Mouse (Mus musculus): ENCODE data around the gene Trim8. TPM values are rescaled to one million over a fixed set of nuclear protein-coding genes. Genes with fewer than 3 reads are reported as not detected.

Trim8 gene
- total RNA-seq, 1 experiment from 2014 or later: 21.6 TPM

DNA sequence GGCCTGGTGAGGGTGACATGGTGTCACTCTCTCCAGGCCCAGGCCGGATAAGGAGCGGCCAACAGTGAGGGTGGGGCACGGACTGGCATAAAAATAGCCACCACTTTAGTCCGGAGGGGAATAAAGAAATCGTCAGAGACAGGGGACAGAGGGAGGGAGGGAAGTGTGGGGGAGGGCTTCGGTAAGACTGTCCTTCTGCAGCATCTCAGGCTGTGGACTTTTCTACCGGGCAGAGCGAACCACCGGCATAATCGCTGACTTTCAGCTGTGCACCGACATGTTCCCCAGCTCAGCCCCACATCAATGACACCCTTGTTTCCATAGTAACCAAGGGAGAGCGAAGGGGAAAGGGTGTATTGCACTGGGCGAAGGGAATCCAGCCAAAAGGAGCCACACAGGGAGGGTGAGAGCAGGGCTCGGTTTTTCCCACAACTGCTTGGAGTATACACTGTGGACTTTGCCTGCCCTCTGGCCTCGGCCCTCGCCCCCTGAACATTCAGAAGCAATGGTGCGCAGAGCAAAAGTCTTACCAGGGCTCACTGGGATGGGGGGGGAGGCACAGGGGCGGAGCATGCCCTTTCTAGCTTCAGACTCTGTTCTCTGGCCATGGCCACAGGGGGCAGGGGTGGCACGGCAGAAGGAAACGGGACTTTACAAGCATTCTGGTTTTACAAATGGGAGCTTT is 27.2 kb downstream of the Trim8 start:
- peak; percentile 67 to 74 for ATAC-seq (replicated peaks in 1 of 2; ENCODE audit: insufficient read depth in 1 of 2, low FRiP score in 2 of 2, low TSS enrichment in 1 of 2, low read depth in 1 of 2, poor library complexity in 2 of 2, severe bottlenecking in 2 of 2)

DNA sequence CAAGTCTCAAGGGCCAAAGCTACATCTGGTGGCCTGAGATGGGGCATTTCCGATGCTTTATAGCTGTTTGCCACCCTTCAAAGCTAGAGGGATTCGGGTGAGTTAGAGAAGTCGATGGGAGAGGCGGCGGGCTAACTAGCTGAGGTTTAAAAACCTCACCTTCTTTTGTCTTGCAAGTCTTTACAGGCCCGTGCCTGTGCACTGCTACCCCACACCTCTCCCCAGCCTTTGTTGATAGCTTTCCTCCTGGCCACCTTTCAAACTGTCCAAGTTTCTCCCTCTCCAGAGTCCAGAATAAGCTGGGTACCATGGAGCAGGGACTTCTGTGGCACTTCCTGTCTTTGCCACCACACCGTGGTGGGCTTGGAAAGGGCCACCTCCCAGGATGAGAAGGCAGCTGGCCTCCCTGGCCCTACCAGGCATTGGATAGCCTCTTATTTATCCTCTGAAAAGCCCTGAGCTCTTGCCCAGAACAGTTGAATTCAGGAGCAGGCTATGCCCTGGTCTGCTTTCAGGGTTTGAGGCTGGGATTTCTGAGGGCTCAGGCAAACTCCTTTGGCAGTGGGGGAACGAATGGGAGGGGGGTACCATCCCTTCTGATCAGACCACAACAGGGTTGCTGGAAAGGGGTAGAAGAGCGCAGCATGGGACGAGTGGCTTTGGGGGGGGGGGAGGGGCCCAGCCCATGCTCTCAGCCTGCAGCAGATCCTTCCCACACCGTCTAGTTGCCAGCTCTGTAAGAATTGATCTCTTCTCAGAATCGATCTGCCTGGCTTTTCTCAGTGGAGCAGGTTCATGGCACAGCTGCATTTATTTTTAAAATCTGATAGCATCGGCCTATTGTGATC is 28.3 kb downstream of the Trim8 start:
- no peak for ATAC-seq (replicated peaks in 1 of 2; ENCODE audit: insufficient read depth in 1 of 2, low FRiP score in 2 of 2, low TSS enrichment in 1 of 2, low read depth in 1 of 2, poor library complexity in 2 of 2, severe bottlenecking in 2 of 2)

DNA sequence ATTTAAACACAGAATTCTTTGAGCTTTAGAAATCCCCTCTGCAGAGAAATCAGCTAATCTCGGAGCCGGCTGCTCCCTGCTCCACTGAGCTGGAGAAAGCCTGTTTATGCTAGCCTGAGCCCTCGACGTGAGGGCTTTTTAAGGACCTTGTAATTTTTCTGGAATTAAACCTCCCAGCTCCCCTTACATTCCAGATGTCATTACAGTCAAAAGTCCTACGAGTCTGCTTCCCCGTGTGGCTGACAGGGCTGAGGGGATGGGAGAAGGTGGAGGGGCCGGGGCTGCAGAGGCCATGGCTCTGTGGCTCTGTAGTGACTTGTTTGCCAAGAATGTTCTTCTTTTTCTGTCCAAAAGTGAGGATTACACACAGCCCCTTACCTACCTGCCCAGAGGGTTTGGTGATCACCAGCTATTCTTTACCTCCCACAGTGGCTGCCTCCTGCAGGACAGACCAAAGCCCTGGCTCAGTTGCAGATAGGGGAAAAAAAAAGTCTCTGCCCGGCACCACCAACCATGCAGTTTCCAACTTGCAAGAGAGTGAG is 29.0 kb downstream of the Trim8 start:
- no peak for ATAC-seq (replicated peaks in 1 of 2; ENCODE audit: insufficient read depth in 1 of 2, low FRiP score in 2 of 2, low TSS enrichment in 1 of 2, low read depth in 1 of 2, poor library complexity in 2 of 2, severe bottlenecking in 2 of 2)

DNA sequence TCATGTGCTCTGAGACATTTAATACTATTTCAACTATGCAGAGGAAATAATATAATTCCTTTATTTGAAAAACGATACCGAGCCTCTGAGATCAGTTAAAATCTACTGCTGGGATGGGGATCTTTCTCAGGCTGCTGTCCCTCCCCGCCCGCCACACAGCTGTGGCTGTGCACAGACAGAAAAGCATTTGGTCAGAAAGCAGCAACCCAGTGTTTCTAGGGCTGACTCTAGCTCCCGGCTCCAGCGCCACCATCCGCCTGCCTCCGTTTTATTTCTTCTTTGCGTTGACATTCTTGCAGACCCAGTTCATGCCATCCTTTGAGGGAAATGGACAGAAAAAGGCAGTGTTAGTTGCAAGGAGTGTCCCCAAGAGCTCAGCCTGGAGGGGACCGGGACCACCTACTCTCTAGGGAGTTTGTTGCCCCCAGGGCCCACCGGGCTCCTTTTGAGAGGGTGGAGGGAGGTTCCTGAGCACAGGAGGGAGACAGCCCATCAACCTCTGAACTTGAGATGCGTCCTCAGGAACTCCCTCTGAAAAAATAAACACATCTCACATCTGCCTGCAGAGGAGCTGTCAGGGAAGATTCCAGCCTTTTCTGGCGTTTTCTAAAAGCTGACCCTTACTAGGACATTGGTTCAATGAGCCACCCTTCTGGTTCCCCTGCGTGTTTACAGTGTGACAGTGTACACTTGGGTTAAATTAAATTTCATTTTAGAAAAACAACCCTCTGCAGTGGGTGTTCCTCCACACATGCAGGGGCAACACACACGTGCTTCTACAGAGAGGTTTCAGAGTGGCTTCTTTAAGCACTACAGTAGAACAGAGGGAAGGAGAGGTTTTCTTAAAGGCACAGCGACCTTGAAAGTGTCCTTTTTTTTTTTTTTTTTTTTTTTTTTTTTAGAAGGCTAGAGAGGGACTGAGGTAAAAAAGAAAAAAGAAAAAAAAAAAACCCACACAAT is 29.8 kb downstream of the Trim8 start:
- ATAC-seq (replicated peaks in 1 of 2; ENCODE audit: insufficient read depth in 1 of 2, low FRiP score in 2 of 2, low TSS enrichment in 1 of 2, low read depth in 1 of 2, poor library complexity in 2 of 2, severe bottlenecking in 2 of 2): no peak

DNA sequence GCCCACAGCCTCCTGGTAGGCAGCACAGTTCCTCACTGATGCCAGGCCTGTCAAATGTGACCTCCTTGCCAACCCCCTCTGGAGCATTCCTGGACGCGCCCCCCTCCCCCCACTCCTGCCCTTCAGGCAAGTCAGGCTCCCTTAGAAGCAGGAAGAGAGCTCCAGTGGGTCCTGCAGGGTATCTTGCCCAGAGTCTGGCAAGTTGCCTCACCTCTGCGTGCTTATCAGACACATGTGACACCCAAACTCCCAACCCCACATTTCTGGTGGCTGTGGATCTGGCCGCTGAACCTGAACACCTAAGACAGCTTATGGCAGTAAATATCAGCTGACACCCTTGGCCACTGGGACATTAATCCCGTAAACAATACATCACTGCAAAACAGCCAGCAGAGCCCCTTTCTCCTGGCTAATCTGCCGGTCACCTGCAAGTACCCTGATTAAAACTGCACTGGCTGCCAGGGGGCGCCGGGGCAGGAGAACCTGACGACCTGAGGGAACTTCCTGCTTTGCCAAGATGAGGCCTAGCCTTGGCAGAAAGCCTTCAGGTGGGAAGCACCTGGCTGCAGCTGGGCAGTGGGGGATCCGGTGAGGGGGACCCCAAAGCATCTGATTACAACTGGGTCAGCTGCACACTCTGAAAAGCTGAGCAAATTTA is 30.7 kb downstream of the Trim8 start:
- ATAC-seq (replicated peaks in 1 of 2; ENCODE audit: insufficient read depth in 1 of 2, low FRiP score in 2 of 2, low TSS enrichment in 1 of 2, low read depth in 1 of 2, poor library complexity in 2 of 2, severe bottlenecking in 2 of 2): peak in 1 of 2 experiments; percentile 30; a peak in 1 of 4 replicates

DNA sequence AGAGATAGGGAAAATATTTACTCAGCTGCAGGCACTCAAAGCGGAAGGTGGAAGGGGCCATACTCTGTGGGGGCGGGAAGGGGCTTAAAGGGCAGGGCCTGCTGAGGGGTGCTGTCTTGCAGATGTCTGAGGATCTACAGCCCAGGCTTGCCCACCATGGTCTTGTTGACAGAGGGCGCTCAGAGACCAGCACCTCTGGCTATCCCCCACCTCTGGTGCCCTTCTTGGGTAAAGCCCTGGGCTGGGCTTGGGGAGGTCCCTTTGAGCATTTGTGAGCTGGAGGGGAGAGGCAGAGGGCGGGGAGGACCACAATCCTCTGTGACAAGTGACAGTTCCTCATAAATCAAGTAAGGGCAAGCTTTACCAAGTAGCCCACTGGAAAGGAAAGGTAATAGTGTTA is 31.6 kb downstream of the Trim8 start:
- ATAC-seq (replicated peaks in 1 of 2; ENCODE audit: insufficient read depth in 1 of 2, low FRiP score in 2 of 2, low TSS enrichment in 1 of 2, low read depth in 1 of 2, poor library complexity in 2 of 2, severe bottlenecking in 2 of 2): no peak

DNA sequence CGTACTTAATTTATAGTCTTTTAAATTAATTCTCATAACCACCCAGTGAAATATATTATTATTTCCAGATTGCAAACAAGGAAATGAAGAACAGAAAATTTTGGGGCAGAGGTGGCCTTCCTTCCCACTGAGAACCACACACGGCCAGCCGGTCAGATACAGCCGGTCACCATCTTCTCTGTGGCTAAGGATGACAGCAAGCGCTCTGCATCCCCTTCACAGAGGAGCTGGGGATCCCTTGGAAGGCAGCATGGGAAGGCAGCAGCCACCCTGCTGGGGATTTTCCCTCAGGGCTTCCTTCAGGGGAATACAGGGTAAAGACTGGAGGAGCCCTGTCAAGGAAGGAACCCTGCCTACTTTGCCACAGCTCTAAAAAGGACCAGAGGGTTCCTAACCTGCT is 32.0 kb downstream of the Trim8 start:
- ATAC-seq (replicated peaks in 1 of 2; ENCODE audit: insufficient read depth in 1 of 2, low FRiP score in 2 of 2, low TSS enrichment in 1 of 2, low read depth in 1 of 2, poor library complexity in 2 of 2, severe bottlenecking in 2 of 2): no peak

DNA sequence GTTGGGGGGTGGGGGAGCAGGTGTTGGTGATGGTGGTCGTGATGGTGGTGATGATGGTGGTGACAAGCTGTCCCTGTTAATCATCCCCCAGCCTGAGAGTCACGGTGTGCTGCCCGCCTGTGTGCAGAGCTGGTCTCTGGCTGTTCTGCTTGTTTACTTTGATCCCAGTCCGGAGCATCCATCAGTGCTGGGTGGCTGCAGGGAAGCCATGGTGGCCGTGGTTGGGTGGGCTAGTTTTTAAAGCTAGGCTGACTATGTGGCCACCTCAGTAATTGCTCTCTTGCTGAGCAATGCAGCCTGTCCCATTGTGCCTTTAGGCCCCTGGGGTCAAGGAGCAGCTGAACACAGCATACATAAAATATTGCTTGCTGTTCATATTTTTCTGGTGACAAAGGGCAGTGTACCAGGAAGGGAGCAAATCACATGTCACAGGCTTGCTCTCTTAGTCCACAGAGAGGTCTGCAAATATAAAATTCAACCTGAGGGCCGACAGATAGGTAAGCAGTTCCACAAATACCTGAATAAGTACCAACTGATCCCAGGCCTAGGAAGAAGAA is 33.1 kb downstream of the Trim8 start:
- no peak for ATAC-seq (replicated peaks in 1 of 2; ENCODE audit: insufficient read depth in 1 of 2, low FRiP score in 2 of 2, low TSS enrichment in 1 of 2, low read depth in 1 of 2, poor library complexity in 2 of 2, severe bottlenecking in 2 of 2)

DNA sequence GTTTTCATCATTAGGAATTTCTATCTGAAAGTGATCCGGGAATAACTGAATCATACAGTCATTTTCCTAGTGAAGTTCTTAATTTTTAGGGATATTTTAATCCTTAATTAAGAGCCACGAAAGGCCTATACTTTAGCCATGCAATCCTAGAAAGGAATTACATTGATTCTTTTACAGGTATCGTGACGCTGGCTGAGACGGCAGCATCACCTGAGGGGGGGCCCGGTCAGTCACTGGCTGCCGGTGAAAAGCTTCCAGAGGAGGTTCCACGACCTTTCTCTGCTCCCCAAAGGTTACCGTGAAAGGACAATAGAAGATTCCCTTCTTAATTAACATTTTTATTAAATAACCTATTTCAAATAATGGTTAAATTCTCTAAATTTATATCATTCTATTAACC is 35.9 kb downstream of the Trim8 start:
- no peak for ATAC-seq (replicated peaks in 1 of 2; ENCODE audit: insufficient read depth in 1 of 2, low FRiP score in 2 of 2, low TSS enrichment in 1 of 2, low read depth in 1 of 2, poor library complexity in 2 of 2, severe bottlenecking in 2 of 2)

DNA sequence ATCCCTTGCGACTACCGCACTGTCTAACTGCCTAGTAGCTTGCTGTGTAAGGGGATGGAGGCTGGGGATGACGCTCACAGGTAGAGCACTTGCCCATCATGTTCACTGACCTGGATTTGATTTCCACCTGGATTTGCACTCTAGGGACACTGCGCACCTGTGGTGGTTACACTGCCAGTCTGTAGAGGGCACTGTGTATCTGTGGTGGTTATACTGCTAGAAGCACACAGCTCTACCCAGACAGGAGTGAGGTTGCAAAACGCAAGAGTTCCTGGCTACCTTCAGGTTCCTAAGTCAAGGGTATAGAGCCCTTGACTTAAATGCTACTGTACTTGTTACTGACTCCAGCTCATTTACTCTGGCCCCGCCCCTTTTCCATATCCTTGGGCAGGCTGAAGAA is 36.7 kb downstream of the Trim8 start:
- ATAC-seq (replicated peaks in 1 of 2; ENCODE audit: insufficient read depth in 1 of 2, low FRiP score in 2 of 2, low TSS enrichment in 1 of 2, low read depth in 1 of 2, poor library complexity in 2 of 2, severe bottlenecking in 2 of 2): no peak

DNA sequence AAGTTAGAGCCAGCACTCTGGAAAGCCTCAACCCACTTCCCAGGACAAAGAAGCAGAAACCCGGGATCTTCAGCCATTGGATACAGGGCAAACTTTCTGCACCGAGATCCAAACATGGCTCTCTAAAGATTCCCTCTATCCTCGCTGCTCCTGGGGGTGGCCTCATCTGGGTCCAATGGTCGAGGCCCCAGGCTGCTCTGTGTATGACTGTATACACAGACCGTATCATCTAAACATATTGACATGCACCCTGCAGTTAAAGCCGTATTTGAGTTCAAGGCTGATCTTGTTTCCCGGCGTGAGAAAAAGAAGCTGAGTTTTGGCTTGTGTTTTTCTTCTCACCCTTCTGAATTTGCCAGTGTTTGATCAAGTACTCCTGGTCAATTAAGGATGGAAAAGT is 41.2 kb downstream of the Trim8 start:
- no peak for ATAC-seq (replicated peaks in 1 of 2; ENCODE audit: insufficient read depth in 1 of 2, low FRiP score in 2 of 2, low TSS enrichment in 1 of 2, low read depth in 1 of 2, poor library complexity in 2 of 2, severe bottlenecking in 2 of 2)

DNA sequence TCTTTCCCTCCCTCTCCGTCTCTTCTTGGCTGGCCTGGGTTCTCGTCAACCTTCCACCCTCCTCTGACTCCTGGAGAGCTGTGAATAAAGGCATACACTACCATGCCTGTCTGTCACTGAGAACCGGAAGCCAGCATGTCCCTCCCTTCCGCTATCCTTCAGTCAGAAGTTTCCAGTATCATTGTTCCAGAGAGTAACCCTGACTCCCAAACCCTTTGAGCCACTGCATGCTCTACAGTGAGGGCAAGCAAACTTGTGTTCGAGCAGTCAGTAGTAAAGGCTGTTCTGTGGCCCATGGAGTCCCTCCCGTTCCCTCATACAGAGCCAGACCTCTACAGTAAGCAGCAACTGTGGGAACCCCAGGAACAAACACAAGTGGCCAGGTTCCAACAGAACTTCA is 46.1 kb downstream of the Trim8 start:
- no peak for ATAC-seq (replicated peaks in 1 of 2; ENCODE audit: insufficient read depth in 1 of 2, low FRiP score in 2 of 2, low TSS enrichment in 1 of 2, low read depth in 1 of 2, poor library complexity in 2 of 2, severe bottlenecking in 2 of 2)

DNA sequence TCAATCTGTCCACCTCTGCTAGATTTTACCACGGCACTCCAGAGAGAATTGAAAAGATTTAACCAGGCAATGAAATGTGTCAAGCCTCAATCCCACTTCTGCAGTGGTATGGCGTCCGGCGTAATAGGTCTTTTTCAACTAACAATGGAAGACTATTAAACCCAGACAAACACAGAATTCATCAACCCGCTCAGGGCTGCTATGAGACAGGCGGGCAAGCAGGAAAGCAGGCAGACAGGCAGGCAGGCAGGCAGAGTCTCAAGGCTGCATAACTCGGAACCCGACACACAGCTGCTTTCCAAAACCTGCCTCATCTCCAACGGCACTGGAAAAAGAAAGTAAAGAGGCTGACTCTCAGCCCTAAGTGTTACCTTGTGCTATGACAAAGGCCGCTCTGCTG is 46.6 kb downstream of the Trim8 start:
- ATAC-seq (replicated peaks in 1 of 2; ENCODE audit: insufficient read depth in 1 of 2, low FRiP score in 2 of 2, low TSS enrichment in 1 of 2, low read depth in 1 of 2, poor library complexity in 2 of 2, severe bottlenecking in 2 of 2): no peak

DNA sequence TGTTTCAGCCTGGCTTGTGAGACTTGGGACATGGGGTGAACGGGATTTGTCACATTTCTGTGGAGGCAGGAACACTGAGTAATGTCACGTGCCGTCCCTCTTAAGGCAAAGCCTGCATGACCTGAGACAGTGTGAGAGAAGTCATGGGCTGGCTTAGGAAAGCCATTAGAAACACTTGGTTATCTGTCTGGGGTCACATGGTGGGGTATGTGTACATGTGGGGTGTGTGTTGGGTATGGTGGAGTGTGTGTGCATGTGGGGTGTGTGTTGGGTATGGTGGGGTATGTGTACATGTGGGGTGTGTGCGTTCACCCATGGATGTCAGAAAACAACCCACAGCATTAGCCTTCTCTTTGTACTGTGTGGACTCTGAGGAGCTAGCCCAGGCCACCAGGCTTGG is 48.9 kb downstream of the Trim8 start:
- ATAC-seq (replicated peaks in 1 of 2; ENCODE audit: insufficient read depth in 1 of 2, low FRiP score in 2 of 2, low TSS enrichment in 1 of 2, low read depth in 1 of 2, poor library complexity in 2 of 2, severe bottlenecking in 2 of 2): no peak

DNA sequence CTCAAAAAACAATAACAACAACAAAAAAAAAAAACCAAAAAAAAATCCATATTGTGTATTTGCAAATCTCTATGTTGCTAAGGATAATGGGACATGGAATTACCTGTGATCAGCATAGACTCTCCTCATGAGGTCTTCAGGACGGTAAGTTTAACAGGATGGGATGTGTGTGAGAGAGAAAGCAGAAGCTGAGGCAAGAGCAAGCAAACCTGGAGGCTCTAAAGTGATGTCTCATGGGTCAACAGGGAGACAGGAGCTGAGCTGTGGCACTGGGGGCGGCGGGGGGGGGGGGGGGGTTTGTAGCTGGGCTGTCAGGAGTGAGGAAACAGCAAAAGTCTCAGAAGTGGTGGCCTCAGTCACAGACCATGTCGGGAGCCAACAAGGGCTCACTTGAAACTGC is 51.0 kb downstream of the Trim8 start:
- no peak for ATAC-seq (replicated peaks in 1 of 2; ENCODE audit: insufficient read depth in 1 of 2, low FRiP score in 2 of 2, low TSS enrichment in 1 of 2, low read depth in 1 of 2, poor library complexity in 2 of 2, severe bottlenecking in 2 of 2)

DNA sequence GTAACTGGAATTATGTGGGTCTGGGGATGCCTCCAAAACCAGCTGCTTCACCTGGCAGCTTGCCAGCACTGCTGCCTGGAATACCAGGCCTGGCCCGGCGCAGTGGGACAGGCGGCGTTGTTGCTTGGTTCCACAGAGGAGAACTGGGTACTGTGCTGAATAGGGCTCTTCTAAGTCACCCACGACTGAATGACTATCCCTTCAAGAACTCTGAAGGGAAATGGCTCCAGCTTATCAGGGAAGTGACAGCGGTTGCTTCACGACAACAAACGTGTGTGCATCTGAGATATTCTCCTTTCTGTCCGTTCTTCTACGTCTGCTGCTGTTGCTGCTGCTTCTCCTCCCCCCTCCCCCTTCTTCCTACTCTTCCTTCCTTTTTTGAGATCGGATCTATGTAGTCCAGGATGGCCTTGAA is 52.0 kb downstream of the Trim8 start:
- ATAC-seq (replicated peaks in 1 of 2; ENCODE audit: insufficient read depth in 1 of 2, low FRiP score in 2 of 2, low TSS enrichment in 1 of 2, low read depth in 1 of 2, poor library complexity in 2 of 2, severe bottlenecking in 2 of 2): peak in 1 of 2 experiments; percentile 21; a peak in 1 of 4 replicates

DNA sequence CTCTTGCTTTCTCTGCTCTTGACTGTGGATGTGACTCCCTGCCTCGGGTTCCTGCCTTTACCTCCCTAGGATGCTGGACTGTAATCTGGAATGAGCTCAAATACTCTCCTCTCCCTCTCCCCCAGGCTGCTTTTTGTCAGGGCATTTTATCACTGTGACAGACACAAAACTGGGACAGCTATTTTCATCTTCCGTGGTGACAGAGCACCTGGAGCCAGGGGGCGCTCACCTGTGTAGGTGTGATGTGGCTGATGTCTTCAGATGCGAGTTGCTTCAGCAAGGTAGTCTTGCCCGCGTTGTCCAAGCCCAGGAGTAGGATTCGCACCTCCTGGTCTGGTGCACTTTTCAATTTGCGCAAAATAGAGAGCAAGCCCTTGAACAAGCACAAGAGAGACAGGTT is 56.5 kb downstream of the Trim8 start:
- ATAC-seq (replicated peaks in 1 of 2; ENCODE audit: insufficient read depth in 1 of 2, low FRiP score in 2 of 2, low TSS enrichment in 1 of 2, low read depth in 1 of 2, poor library complexity in 2 of 2, severe bottlenecking in 2 of 2): no peak

All from hematopoietic stem cell, adult 5-6 weeks (primary cell).